Mouse (Mus musculus): ENCODE results near the gene Krt78.

- TF ChIP-seq POLR2A (IDR thresholded peaks at IDR 0.05; ENCODE audit: control insufficient read depth, extremely low read depth, insufficient read depth, low read length, poor library complexity) (no peak), CTCF (IDR thresholded peaks at IDR 0.05; ENCODE audit: borderline replicate concordance, control insufficient read depth, extremely low read depth, insufficient read depth, low read length, poor library complexity) (no peak)
Observed at GRCm38 (mm10) chr15:101933024-101933423, 21.1 kb downstream of the Krt78 start.

Measured in thymus, adult 2 months (tissue).